Mouse (Mus musculus): ENCODE measurements at regions not wholly inside any gene's neighbourhood (a gene's known extent, or its start where the extent isn't known, plus 50 kb on each side); places are given as distances from the start of the nearest gene placed in this dataset.

- H3K9ac ChIP-seq (ENCODE audit: insufficient read depth, low read depth), result no peak overlapping the region
- no peaks in the 10 kb centered on the region for H3K79me2 ChIP-seq (replicated peaks; ENCODE audit: control insufficient read depth, extremely low read depth, insufficient read depth, poor library complexity, severe bottlenecking)
- H3K27me3 ChIP-seq (replicated peaks), result no peaks in the 10 kb centered on the region
- DNase-seq (ENCODE audit: extremely low read depth), result no peak
- dilution Hi-C loops (cut with MboI; ENCODE audit: extremely low pct_ligation_motif_present, extremely low pct_unique_long_range_greater_than_20kb, low sequenced_read_pairs), result no loop called here
- H3K4me1 ChIP-seq (ENCODE audit: control insufficient read depth in 1 of 2, insufficient read depth in 2 of 2), result peaks cover 0 to 6% of the 10 kb centered on the region in 2 experiments; a peak in 1 of 4 replicates
- H3K36me3 ChIP-seq (replicated peaks in 1 of 2; ENCODE audit: control insufficient read depth in 1 of 2, insufficient read depth in 1 of 2, low read length in 1 of 2), result no peaks in the 10 kb centered on the region
- H3K4me2 ChIP-seq (ENCODE audit: insufficient read depth, low read depth, poor library complexity, severe bottlenecking), result no peak overlapping the region
- TF ChIP-seq CHD1 (IDR thresholded peaks at IDR 0.05; ENCODE audit: low read depth, low read length) (no peak), ZC3H11A (IDR thresholded peaks at IDR 0.05; ENCODE audit: low read depth, low read length) (no peak), HCFC1 (IDR thresholded peaks at IDR 0.05; ENCODE audit: low read depth, low read length) (no peak), SIN3A (IDR thresholded peaks at IDR 0.05; ENCODE audit: low read length) (no peak), UBTF (IDR thresholded peaks at IDR 0.05; ENCODE audit: low read depth, low read length) (no peak), CTCF (conservative IDR thresholded peaks at IDR 0.05 in 1 of 2, IDR thresholded peaks at IDR 0.05 in 1 of 2; ENCODE audit: low read depth in 2 of 2, low read length in 2 of 2) (no peak), ZMIZ1 (IDR thresholded peaks at IDR 0.05; ENCODE audit: low read depth, low read length) (no peak), ETS1 (conservative IDR thresholded peaks at IDR 0.05; ENCODE audit: low read depth, low read length) (no peak), RCOR1 (conservative IDR thresholded peaks at IDR 0.05; ENCODE audit: low read depth, low read length) (no peak), USF1 (IDR thresholded peaks at IDR 0.05; ENCODE audit: low read depth, low read length) (no peak), ZKSCAN1 (IDR thresholded peaks at IDR 0.05; ENCODE audit: borderline replicate concordance, low read depth, low read length) (no peak), RAD21 (IDR thresholded peaks at IDR 0.05; ENCODE audit: low read depth, low read length) (no peak), ELF1 (IDR thresholded peaks at IDR 0.05; ENCODE audit: low read depth, low read length) (no peak), MYC (IDR thresholded peaks at IDR 0.05; ENCODE audit: low read depth, low read length) (no peak), POLR2A (IDR thresholded peaks at IDR 0.05; ENCODE audit: low read depth, low read length) (no peak), IRF4 (IDR thresholded peaks at IDR 0.05; ENCODE audit: low read depth, low read length) (no peak), NELFE (IDR thresholded peaks at IDR 0.05; ENCODE audit: low read depth, low read length) (no peak)
- H3K9me3 ChIP-seq (replicated peaks; ENCODE audit: low read length), result no peaks in the 10 kb centered on the region
- H3K4me3 ChIP-seq (replicated peaks in 1 of 3; ENCODE audit: low read depth in 2 of 3, low read length in 2 of 3, poor library complexity in 1 of 3), result no peak overlapping the region
- H3K27ac ChIP-seq (ENCODE audit: insufficient read depth, low read depth), result no peak overlapping the region
- in situ Hi-C loops (cut with MboI; ENCODE audit: low pct_ligation_motif_present, low pct_unique_long_range_greater_than_20kb, low sequenced_read_pairs), result no loop called here
These were observed 236.6 kb downstream of the Samd5 start for GRCm38 (mm10) chr10:9438366-9438765.

- Histone ChIP-seq H3K36me3 (replicated peaks in 1 of 2; ENCODE audit: control insufficient read depth in 1 of 2, insufficient read depth in 1 of 2, low read length in 1 of 2) (no peaks in the 10 kb centered on the region), H3K9me3 (replicated peaks; ENCODE audit: low read length) (no peaks in the 10 kb centered on the region), H3K79me2 (replicated peaks; ENCODE audit: control insufficient read depth, extremely low read depth, insufficient read depth, poor library complexity, severe bottlenecking) (no peaks in the 10 kb centered on the region), H3K4me3 (replicated peaks in 1 of 3; ENCODE audit: low read depth in 2 of 3, low read length in 2 of 3, poor library complexity in 1 of 3) (no peak overlapping the region), H3K27ac (ENCODE audit: insufficient read depth, low read depth) (no peak overlapping the region), H3K9ac (ENCODE audit: insufficient read depth, low read depth) (no peak overlapping the region), H3K27me3 (replicated peaks) (no peaks in the 10 kb centered on the region), H3K4me2 (ENCODE audit: insufficient read depth, low read depth, poor library complexity, severe bottlenecking) (no peak overlapping the region), H3K4me1 (ENCODE audit: control insufficient read depth in 1 of 2, insufficient read depth in 2 of 2) (no peaks in the 10 kb centered on the region)
- in situ Hi-C loops (cut with MboI; ENCODE audit: low pct_ligation_motif_present, low pct_unique_long_range_greater_than_20kb, low sequenced_read_pairs), result no loop called here
- DNase-seq (ENCODE audit: extremely low read depth), result no peak
- TF ChIP-seq ZNF384 (IDR thresholded peaks at IDR 0.05; ENCODE audit: low read depth, low read length) (no peak), USF1 (IDR thresholded peaks at IDR 0.05; ENCODE audit: low read depth, low read length) (no peak), ZMIZ1 (IDR thresholded peaks at IDR 0.05; ENCODE audit: low read depth, low read length) (no peak), MAFK (IDR thresholded peaks at IDR 0.05; ENCODE audit: insufficient replicate concordance, low read length) (no peak), IRF4 (IDR thresholded peaks at IDR 0.05; ENCODE audit: low read depth, low read length) (no peak), MEF2A (IDR thresholded peaks at IDR 0.05; ENCODE audit: borderline replicate concordance, low read depth, low read length) (no peak), RAD21 (IDR thresholded peaks at IDR 0.05; ENCODE audit: low read depth, low read length) (no peak), MYC (IDR thresholded peaks at IDR 0.05; ENCODE audit: low read depth, low read length) (no peak), KAT2A (IDR thresholded peaks at IDR 0.05; ENCODE audit: insufficient replicate concordance, low read length) (no peak), MAZ (IDR thresholded peaks at IDR 0.05; ENCODE audit: low read depth, low read length) (no peak), SMC3 (IDR thresholded peaks at IDR 0.05; ENCODE audit: low read depth, low read length) (no peak)
- dilution Hi-C loops (cut with MboI; ENCODE audit: extremely low pct_ligation_motif_present, extremely low pct_unique_long_range_greater_than_20kb, low sequenced_read_pairs), result no loop called here
These were observed 245.9 kb downstream of the Samd5 start for GRCm38 (mm10) chr10:9429085-9429484.

All from CH12.LX (cell line).